28 mouse cellular contexts compared by ENCODE assay signal in the genomic region with DNA sequence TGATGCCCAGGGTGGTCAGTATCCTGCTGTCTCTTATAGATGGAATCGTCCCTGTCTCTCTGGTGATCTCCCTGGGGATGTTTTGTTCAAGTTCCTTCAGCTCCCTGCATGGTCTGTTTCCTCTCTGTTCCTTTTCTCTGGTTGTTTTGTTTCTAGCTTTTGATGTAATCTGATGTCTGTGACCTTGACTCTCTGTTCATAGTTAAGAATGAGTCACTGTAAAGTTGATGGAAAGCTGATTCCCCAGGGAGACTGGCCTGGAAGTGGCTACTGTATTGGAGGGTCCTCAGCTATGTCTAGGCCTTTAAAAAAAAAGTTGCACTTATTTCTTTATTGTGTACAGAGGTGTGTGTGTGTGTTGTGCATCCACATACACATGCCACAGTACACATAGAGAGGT. TPM values are rescaled to one million over a fixed set of nuclear protein-coding genes. Genes with fewer than 3 reads are reported as not detected.
DNase-seq lines count a peak whose midpoint lies in the region; ATAC-seq and TF ChIP-seq lines count a peak whose summit lies in the region.
"Had no signal": no experiment of that assay in that cellular context is flagged by ENCODE, and none has a peak within 500 bp of the region (broad histone marks: within the 10 kb centered on the region; RNA-seq: fewer than 3 reads in every experiment).

No protein-coding gene starts in this region.

- no peaks in the 10 kb centered on the region for H3K36me3 ChIP-seq in hindbrain, embryonic 16.5 days (ENCODE audit: control insufficient read depth, insufficient read depth, low read length)
- H3K36me3 ChIP-seq in hindbrain, embryonic 10.5 days: no peaks in the 10 kb centered on the region
- H3K36me3 ChIP-seq: forebrain, embryonic 10.5 days; heart, embryonic 10.5 days; heart, embryonic 15.5 days had no signal

- H3K9ac ChIP-seq in hindbrain, embryonic 16.5 days (ENCODE audit: low read depth, low read length): no peak overlapping the region
- H3K9ac ChIP-seq: forebrain, embryonic 13.5 days; heart, embryonic 15.5 days; hindbrain, embryonic 14.5 days had no signal

- ATAC-seq in hindbrain, embryonic 16.5 days: peak; percentile 34; the same call in 1 of the 2 replicates
- peak; percentile 63 for ATAC-seq in Patski
- ATAC-seq: activated CD4-positive, CD25-positive, alpha-beta regulatory T cell, adult 4 months; CD4-positive, CD25-positive, alpha-beta regulatory T cell, adult 4 months; forebrain, embryonic 13.5 days; forebrain, embryonic 16.5 days; intestine, postnatal 0 days had no signal

- no peak for TF ChIP-seq CTCF in Patski (IDR thresholded peaks at IDR 0.05)

- 13% methylated on average over 1 of the region's 1 CpGs for WGBS in hindbrain, embryonic 16.5 days
- WGBS in hindbrain, embryonic 10.5 days: 16% methylated on average over 1 of the region's 1 CpGs

- no peaks in the 10 kb centered on the region for H3K4me1 ChIP-seq in hindbrain, embryonic 16.5 days (ENCODE audit: control insufficient read depth, insufficient read depth, low read depth, low read length)
- H3K4me1 ChIP-seq in hindbrain, embryonic 10.5 days (replicated peaks): peaks cover 5% of the 10 kb centered on the region
- H3K4me1 ChIP-seq: forebrain, embryonic 10.5 days; forebrain, embryonic 13.5 days; heart, embryonic 10.5 days; heart, embryonic 15.5 days had no signal

- H3K27ac ChIP-seq in hindbrain, embryonic 16.5 days (ENCODE audit: low read depth, low read length): no peak overlapping the region
- no peak overlapping the region for H3K27ac ChIP-seq in hindbrain, embryonic 10.5 days
- H3K27ac ChIP-seq: forebrain, embryonic 10.5 days; forebrain, embryonic 13.5 days; heart, adult 2 months; heart, embryonic 10.5 days; heart, embryonic 15.5 days; hindbrain, embryonic 14.5 days had no signal

- CTCF ChIA-PET in Patski (lab: Charles Lee): no interaction called here

- H3K27me3 ChIP-seq in hindbrain, embryonic 16.5 days (replicated peaks; ENCODE audit: control insufficient read depth, insufficient read depth, low read length): no peaks in the 10 kb centered on the region
- no peaks in the 10 kb centered on the region for H3K27me3 ChIP-seq in hindbrain, embryonic 10.5 days (ENCODE audit: insufficient read depth, poor library complexity, severe bottlenecking)
- H3K27me3 ChIP-seq in Patski: no peaks in the 10 kb centered on the region
- H3K27me3 ChIP-seq: forebrain, embryonic 13.5 days; heart, embryonic 15.5 days had no signal

- no peak overlapping the region for H3K4me3 ChIP-seq in hindbrain, embryonic 16.5 days (ENCODE audit: low read length)
- H3K4me3 ChIP-seq in hindbrain, embryonic 10.5 days: no peak overlapping the region
- H3K4me3 ChIP-seq: forebrain, embryonic 10.5 days; forebrain, embryonic 13.5 days; heart, adult 2 months; heart, embryonic 10.5 days; heart, embryonic 15.5 days had no signal

- in situ Hi-C loops in Patski (cut with MboI; ENCODE audit: low pct_unique_long_range_greater_than_20kb): no loop called here

- POLR2A ChIA-PET in Patski (lab: Charles Lee): no interaction called here

- no peaks in the 10 kb centered on the region for H3K9me3 ChIP-seq in hindbrain, embryonic 16.5 days (ENCODE audit: control insufficient read depth, low read length)
- H3K9me3 ChIP-seq in hindbrain, embryonic 10.5 days: no peaks in the 10 kb centered on the region
- H3K9me3 ChIP-seq: forebrain, embryonic 10.5 days; forebrain, embryonic 13.5 days; heart, embryonic 10.5 days; heart, embryonic 15.5 days had no signal

- DNase-seq in hindbrain, embryonic 10.5 days (ENCODE audit: low spot score): no peak
- peak; percentile 78 for DNase-seq in 3T3-L1 (ENCODE audit: low read depth, low spot score)
- DNase-seq in 416B (ENCODE audit: low read depth): peak; percentile 31
- no peak for DNase-seq in Patski (ENCODE audit: low read depth, low spot score)
- no peak for DNase-seq in cerebellum, postnatal 14 days
- DNase-seq in MN1 (ENCODE audit: low spot score): no peak
- DNase-seq: adrenal gland, adult 8-10 months; adrenal gland, postnatal 25 days; cerebellum, adult 11-12 months; cerebellum, adult 8-10 months; cerebellum, postnatal 10 days; gastrocnemius, postnatal 10 days; gastrocnemius, postnatal 36 days; heart, adult 2 months; heart, postnatal 10 days; heart, postnatal 36 days; kidney, adult 2 months had no signal

- H3K4me2 ChIP-seq in hindbrain, embryonic 16.5 days (ENCODE audit: low read length): no peak overlapping the region
- H3K4me2 ChIP-seq: forebrain, embryonic 13.5 days; heart, embryonic 15.5 days; hindbrain, embryonic 14.5 days had no signal

RNA-seq across cellular contexts. Expression of a gene that starts 22.8 kb away (rescaled TPM):
- 7.7 and 10.1 TPM in 2 replicates for polyA plus RNA-seq in hindbrain, embryonic 16.5 days (2015; fragmentation: Nextera tagmentation; extraction: Ambion mirVana)
- 10.0 and 10.4 TPM in 2 replicates for polyA plus RNA-seq in hindbrain, embryonic 10.5 days (2016; fragmentation: Nextera tagmentation; extraction: Ambion mirVana)
- 59.6 TPM for polyA plus RNA-seq in Patski (2021)

RNA-seq across cellular contexts. Expression of a gene that starts 44.4 kb away (rescaled TPM):
- polyA plus RNA-seq in hindbrain, embryonic 16.5 days (2015; fragmentation: Nextera tagmentation; extraction: Ambion mirVana): 0.76 and 0.92 TPM in 2 replicates
- polyA plus RNA-seq in hindbrain, embryonic 10.5 days (2016; fragmentation: Nextera tagmentation; extraction: Ambion mirVana): 0.30 and 0.61 TPM in 2 replicates
- polyA plus RNA-seq in Patski (2021): 0.04 TPM
- polyA plus RNA-seq: heart, embryonic 10.5 days; heart, embryonic 15.5 days had no signal

RNA-seq across cellular contexts. Expression of a gene that starts 54.0 kb away (rescaled TPM):
- 0.29 and 0.34 TPM in 2 replicates for polyA plus RNA-seq in hindbrain, embryonic 16.5 days (2015; fragmentation: Nextera tagmentation; extraction: Ambion mirVana)
- 0.37 and 0.52 TPM in 2 replicates for polyA plus RNA-seq in hindbrain, embryonic 10.5 days (2016; fragmentation: Nextera tagmentation; extraction: Ambion mirVana)
- polyA plus RNA-seq in Patski (2021): 1.0 TPM
- polyA plus RNA-seq: activated CD4-positive, CD25-positive, alpha-beta regulatory T cell, adult 4 months; C2C12; CD4-positive, CD25-positive, alpha-beta regulatory T cell, adult 4 months; forebrain, embryonic 13.5 days; heart, embryonic 10.5 days; intestine, postnatal 0 days; kidney, adult 2 months had no signal

Comparison
In these comparisons a context has a peak if more than half of its experiments do, and no peak if none do; other contexts are left out.
1. DNase-seq: peak in 3T3-L1 (single experiment) and 416B (single experiment); none in hindbrain, embryonic 10.5 days (single experiment), Patski (single experiment), cerebellum, postnatal 14 days (0 of 2) and MN1 (single experiment).